Mouse (Mus musculus): ENCODE results near the gene Rarb.

The Rarb gene

GRCm38 (mm10) chr14:16589139-16589538 lies 229.8 kb downstream of the Rarb start:
- DNase-seq (ENCODE audit: low spot score in 2 of 2) = no peak

- DNase-seq (ENCODE audit: low spot score in 2 of 2) = no peak
Measured at GRCm38 (mm10) chr14:16578100-16578499, 240.9 kb downstream of the Rarb start.

GRCm38 (mm10) chr14:16577049-16577448 lies 241.9 kb downstream of the Rarb start:
- DNase-seq (ENCODE audit: low spot score in 2 of 2) = no peak

GRCm38 (mm10) chr14:16574925-16575721 lies 243.8 kb downstream of the Rarb start:
- peak in 1 of 2 experiments; percentile 15 for DNase-seq (ENCODE audit: low spot score in 2 of 2)

GRCm38 (mm10) chr14:16573475-16574171 lies 245.3 kb downstream of the Rarb start:
- no peak for DNase-seq (ENCODE audit: low spot score in 2 of 2)

GRCm38 (mm10) chr14:16572755-16573340 lies 246.1 kb downstream of the Rarb start:
- DNase-seq (ENCODE audit: low spot score in 2 of 2) = no peak

- no peak for DNase-seq (ENCODE audit: low spot score in 2 of 2)
Measured at GRCm38 (mm10) chr14:16569506-16570001, 249.4 kb downstream of the Rarb start.

GRCm38 (mm10) chr14:16566920-16567319 lies 252.0 kb downstream of the Rarb start:
- DNase-seq (ENCODE audit: low spot score in 2 of 2) = no peak

- DNase-seq (ENCODE audit: low spot score in 2 of 2) = no peak
Measured at GRCm38 (mm10) chr14:16563912-16564311, 255.0 kb downstream of the Rarb start.

- DNase-seq (ENCODE audit: low spot score in 2 of 2) = no peak
Measured at GRCm38 (mm10) chr14:16561496-16562170, 257.3 kb downstream of the Rarb start.

GRCm38 (mm10) chr14:16559294-16560217 lies 259.4 kb downstream of the Rarb start:
- DNase-seq (ENCODE audit: low spot score in 2 of 2) = no peak

GRCm38 (mm10) chr14:16558033-16558432 lies 260.9 kb downstream of the Rarb start:
- no peak for DNase-seq (ENCODE audit: low spot score in 2 of 2)

GRCm38 (mm10) chr14:16554643-16555459 lies 264.1 kb downstream of the Rarb start:
- DNase-seq (ENCODE audit: low spot score in 2 of 2) = no peak

- no peak for DNase-seq (ENCODE audit: low spot score in 2 of 2)
Measured at GRCm38 (mm10) chr14:16554319-16554642, 264.7 kb downstream of the Rarb start.

- no peak for DNase-seq (ENCODE audit: low spot score in 2 of 2)
Measured at GRCm38 (mm10) chr14:16552293-16552692, 266.7 kb downstream of the Rarb start.

- DNase-seq (ENCODE audit: low spot score in 2 of 2) = no peak
Measured at GRCm38 (mm10) chr14:16551843-16552242, 267.1 kb downstream of the Rarb start.

GRCm38 (mm10) chr14:16548200-16548576 lies 270.8 kb downstream of the Rarb start:
- DNase-seq (ENCODE audit: low spot score in 2 of 2) = no peak

- no peak for DNase-seq (ENCODE audit: low spot score in 2 of 2)
Measured at GRCm38 (mm10) chr14:16547492-16548199, 271.3 kb downstream of the Rarb start.

- no peak for DNase-seq (ENCODE audit: low spot score in 2 of 2)
Measured at GRCm38 (mm10) chr14:16544995-16545394, 274.0 kb downstream of the Rarb start.

- no peak for DNase-seq (ENCODE audit: low spot score in 2 of 2)
Measured at GRCm38 (mm10) chr14:16541641-16542040, 277.3 kb downstream of the Rarb start.
